Mouse (Mus musculus): Measurements from ENCODE around the gene Efs. TPM values are rescaled to one million over a fixed set of nuclear protein-coding genes. Genes with fewer than 3 reads are reported as not detected.
"Not testable (repeated sequence)": the region's sequence is repeated elsewhere in the genome, so short reads cannot be mapped to it uniquely, and the experiment has no call there.

Gene Efs
- polyA plus RNA-seq, 1 experiment from 2014 or later: 8.2 TPM

- DNase-seq (ENCODE audit: low spot score): no peak
Observed at GRCm38 (mm10) chr14:54950493-54950892, 24.6 kb upstream of the Efs start.

- DNase-seq (ENCODE audit: low spot score): no peak
Observed at GRCm38 (mm10) chr14:54948781-54949180, 22.9 kb upstream of the Efs start.

- not testable (repeated sequence) for DNase-seq (ENCODE audit: low spot score)
Observed at GRCm38 (mm10) chr14:54947008-54947407, 21.1 kb upstream of the Efs start.

GRCm38 (mm10) chr14:54945975-54946704, 20.2 kb upstream of the Efs start:
- DNase-seq (ENCODE audit: low spot score): no peak

GRCm38 (mm10) chr14:54944939-54945338, 19.0 kb upstream of the Efs start:
- DNase-seq (ENCODE audit: low spot score): no peak

- no peak for DNase-seq (ENCODE audit: low spot score)
Observed at GRCm38 (mm10) chr14:54943971-54944370, 18.0 kb upstream of the Efs start.

- no peak for DNase-seq (ENCODE audit: low spot score)
Observed at GRCm38 (mm10) chr14:54942479-54942878, 16.6 kb upstream of the Efs start.

GRCm38 (mm10) chr14:54941024-54941978, 15.4 kb upstream of the Efs start:
- no peak for DNase-seq (ENCODE audit: low spot score)

- no peak for DNase-seq (ENCODE audit: low spot score)
Observed at GRCm38 (mm10) chr14:54940176-54940530, 14.2 kb upstream of the Efs start.

GRCm38 (mm10) chr14:54939434-54940175, 13.7 kb upstream of the Efs start:
- peak; percentile 73 for DNase-seq (ENCODE audit: low spot score)

- no peak for DNase-seq (ENCODE audit: low spot score)
Observed at GRCm38 (mm10) chr14:54938431-54939219, 12.7 kb upstream of the Efs start.

- no peak for DNase-seq (ENCODE audit: low spot score)
Observed at GRCm38 (mm10) chr14:54937361-54938182, 11.6 kb upstream of the Efs start.

- no peak for DNase-seq (ENCODE audit: low spot score)
Observed at GRCm38 (mm10) chr14:54936831-54937160, 10.9 kb upstream of the Efs start.

- DNase-seq (ENCODE audit: low spot score): no peak
Observed at GRCm38 (mm10) chr14:54935904-54936830, 10.2 kb upstream of the Efs start, which contains the start of gene Cmtm5. Gene Cmtm5 (plus strand): TSS chr14:54936261.

GRCm38 (mm10) chr14:54932645-54933150, 6.8 kb upstream of the Efs start, which contains the start of gene Il25:
Gene Il25 (plus strand): TSS chr14:54932695.
- DNase-seq (ENCODE audit: low spot score): no peak

- no peak for DNase-seq (ENCODE audit: low spot score)
Observed at GRCm38 (mm10) chr14:54930431-54930830, 4.5 kb upstream of the Efs start.

- no peak for DNase-seq (ENCODE audit: low spot score)
Observed at GRCm38 (mm10) chr14:54929801-54930200, 3.9 kb upstream of the Efs start.

- no peak for DNase-seq (ENCODE audit: low spot score)
Observed at GRCm38 (mm10) chr14:54927296-54927695, 1.4 kb upstream of the Efs start.
